Mouse (Mus musculus): ENCODE results near the gene Atp1b1.

DNA sequence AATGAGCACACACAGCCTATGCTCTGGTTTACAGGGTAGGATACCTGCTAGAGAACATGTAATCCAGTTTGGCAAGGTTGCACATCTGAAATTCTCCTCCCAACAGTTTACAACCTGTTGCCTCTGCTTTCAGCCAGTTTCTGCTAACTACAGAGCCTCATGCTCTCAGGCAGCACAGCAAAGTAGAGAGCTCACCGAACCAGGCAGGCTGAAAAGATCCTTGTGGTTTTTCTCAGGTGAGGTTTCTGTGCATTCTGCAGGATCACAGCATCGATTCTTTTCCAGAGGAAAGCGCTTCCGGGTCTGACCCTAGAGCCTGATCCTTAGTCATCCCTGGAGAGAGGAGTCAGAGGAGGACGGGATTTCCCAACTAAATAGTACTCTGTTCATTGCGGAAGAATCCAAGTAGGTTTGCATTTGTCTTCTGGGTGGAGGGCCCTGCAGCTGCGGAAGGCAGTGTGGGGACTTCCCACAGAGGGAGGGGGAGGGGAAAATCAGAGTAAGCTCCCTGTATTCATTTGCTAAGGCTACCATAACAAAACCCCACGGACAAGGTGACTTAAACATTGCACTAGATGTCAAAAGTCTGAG lies 45.1 kb upstream of the Atp1b1 start:
- no peak for TF ChIP-seq POLR2A (IDR thresholded peaks at IDR 0.05; ENCODE audit: low read depth, low read length)
- no peak for TF ChIP-seq TBP (conservative IDR thresholded peaks at IDR 0.05; ENCODE audit: low read depth, low read length)
- peak; percentile 92 for TF ChIP-seq CHD2 (IDR thresholded peaks at IDR 0.05; ENCODE audit: low read length)
- no peak for TF ChIP-seq CTCF (conservative IDR thresholded peaks at IDR 0.05 in 1 of 2, IDR thresholded peaks at IDR 0.05 in 1 of 2; ENCODE audit: low read depth in 2 of 2, low read length in 2 of 2)
- no peak for TF ChIP-seq NELFE (IDR thresholded peaks at IDR 0.05; ENCODE audit: low read depth, low read length)
- peak; percentile 75 for TF ChIP-seq EP300 (IDR thresholded peaks at IDR 0.05; ENCODE audit: low read length)
- TF ChIP-seq CHD1 (IDR thresholded peaks at IDR 0.05; ENCODE audit: low read depth, low read length), result no peak
- TF ChIP-seq USF1 (IDR thresholded peaks at IDR 0.05; ENCODE audit: low read depth, low read length), result no peak
- TF ChIP-seq NRF1 (IDR thresholded peaks at IDR 0.05; ENCODE audit: low read depth, low read length), result no peak
- TF ChIP-seq E2F4 (IDR thresholded peaks at IDR 0.05; ENCODE audit: insufficient replicate concordance, low read depth, low read length), result no peak
